Mouse (Mus musculus): ENCODE measurements around the gene Zfp523.

Gene Zfp523

DNA sequence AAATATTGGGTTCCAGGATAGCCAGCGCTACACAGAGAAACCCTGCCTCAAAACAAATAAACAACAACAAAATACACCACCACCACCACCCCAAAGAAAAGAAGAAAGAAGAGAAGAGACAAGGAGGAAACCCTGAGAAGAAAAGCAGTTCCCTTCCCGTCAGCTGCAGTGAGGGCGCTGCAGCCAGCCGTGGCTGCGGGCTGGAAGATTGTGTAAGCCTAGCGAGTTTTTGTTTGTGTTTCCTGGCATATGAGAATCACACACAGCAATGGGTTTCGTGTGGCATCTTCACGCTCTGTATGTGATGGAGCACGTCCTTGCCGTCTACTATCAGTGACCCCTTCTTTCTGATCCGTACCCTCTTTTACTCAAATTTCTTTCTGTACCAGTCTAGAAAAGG, 69.7 kb downstream of the Zfp523 start:
- DNase-seq = no peak

DNA sequence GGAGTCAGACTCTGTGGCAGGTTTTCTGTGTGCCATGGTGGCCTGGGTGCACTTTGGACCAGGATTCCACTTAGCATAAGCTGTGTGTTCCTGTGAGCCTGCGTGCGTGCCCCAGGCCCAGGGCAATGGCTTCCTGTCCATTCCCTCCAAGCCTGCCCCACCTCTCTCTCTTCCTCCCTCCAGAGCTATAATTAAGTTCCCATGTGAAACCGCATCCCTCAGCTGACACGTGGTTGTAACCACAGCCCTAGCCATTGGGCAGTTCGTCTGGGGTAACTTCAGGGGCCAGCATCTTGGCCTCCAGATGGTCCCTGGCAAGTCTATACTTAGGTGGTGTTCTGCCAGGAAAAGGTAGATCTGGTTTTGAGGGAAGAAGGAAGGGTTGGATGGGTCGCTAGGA, 70.7 kb downstream of the Zfp523 start:
- no peak for DNase-seq

DNA sequence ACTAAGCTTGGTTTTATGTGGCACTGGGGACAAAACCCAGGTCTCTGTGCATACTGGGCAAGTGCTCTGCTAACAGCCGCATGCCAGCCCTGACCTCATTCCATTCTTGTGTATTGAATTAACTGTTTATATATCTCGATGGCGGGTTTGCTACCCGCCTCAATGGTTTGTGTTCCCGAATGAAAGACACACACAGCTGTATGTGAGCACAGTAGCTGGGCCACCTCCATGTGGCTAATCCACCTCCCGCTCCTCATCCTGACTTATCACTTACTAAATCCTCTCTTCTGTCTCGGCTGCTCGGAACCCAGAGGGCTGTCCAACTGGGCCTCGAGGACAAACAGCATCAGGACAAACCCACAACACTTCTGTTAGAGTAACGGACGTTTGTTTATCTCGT, 72.1 kb downstream of the Zfp523 start:
- DNase-seq = no peak

DNA sequence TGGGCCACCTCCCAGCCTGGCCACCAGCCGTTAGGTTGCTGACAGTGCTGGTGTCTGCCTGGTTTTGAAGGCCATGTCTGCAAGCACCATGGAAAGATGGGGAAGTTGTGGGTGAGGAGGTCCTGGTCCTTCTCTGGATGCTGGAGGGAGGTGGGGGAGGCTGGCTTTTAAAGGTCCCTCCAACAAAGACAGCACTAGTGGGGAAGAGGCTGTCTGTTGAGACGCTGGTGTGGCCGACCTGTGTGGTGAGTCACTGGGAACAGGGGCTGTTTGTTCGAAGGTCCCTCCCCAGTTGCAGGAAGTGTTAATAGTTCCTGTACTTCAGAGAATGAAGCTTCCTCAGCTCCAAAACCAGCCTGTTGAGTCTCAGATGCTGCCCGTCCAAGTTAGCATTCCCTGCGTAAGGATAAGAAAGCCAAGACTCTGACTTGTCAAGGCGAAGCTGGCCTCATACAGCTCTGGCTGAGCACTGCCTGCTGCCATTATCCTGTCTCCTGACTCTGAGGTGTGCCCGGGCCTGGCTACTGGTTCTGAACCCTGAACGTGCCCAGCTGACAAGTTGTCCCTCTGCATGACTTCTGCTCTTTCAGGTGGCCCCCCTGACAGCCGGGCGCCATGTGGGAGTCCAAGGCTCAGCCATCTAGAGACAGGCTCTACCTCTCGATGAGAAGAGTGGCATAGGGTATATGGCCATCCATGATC, 74.8 kb downstream of the Zfp523 start:
- DNase-seq = no peak

DNA sequence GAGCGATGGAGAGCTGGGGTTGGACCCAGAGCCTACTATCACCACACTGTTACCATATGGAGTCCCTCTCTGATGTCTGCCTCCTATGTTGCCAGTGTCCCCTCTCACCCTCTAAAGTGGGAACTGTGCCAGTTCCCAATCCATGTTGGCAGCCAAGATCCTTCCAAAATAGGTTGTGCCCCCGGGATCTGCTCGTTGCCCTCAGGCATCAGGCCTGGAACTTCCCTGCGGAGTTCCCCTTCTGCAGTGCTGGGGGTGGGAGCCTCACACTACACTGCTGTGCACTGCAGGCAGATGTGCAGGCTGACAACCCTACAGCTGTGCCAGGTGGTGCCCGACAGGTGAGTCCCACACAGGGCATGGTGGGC, 75.3 kb downstream of the Zfp523 start:
- no peak for DNase-seq

DNA sequence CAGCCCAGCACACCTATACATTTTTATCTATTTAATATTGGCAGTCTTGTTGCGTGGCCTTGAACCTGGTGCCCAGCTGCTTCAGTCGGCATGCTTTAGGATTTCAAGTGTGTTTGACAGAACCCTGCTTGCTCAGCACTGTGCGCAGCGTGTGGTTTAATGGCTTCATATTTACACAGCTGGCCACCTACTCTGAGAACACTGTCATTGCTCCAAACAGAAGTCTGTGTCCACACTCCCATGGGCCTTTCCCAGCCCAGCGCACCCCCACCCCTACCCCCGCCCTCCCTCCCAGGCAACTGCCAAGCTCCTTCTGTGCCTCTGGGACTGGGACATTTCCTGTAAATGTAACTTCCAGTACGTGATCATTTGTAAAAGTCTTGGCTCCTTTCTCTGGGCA, 76.3 kb downstream of the Zfp523 start:
- no peak for DNase-seq

DNA sequence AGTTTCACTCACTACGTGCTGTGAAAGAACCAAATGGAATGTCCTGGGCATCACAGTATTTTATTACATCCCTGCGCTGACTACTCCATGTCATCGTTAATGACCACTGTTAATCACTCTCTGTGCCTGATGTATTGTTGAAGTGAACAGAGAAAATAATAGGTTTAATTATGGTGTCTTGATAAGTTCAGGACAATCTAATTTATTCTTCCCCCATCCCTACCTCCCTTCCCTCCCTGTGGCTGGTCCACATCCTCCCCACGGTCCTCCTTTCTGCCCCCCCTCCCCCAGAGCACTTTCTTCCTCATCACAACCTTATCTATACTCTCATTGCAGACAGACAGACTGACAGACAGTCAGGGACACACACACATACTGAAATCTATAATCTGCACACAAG, 77.9 kb downstream of the Zfp523 start:
- DNase-seq = no peak
